Mouse (Mus musculus) MEL (cell line): ENCODE data around the gene Flnb. TPM values are rescaled to one million over a fixed set of nuclear protein-coding genes. Genes with fewer than 3 reads are reported as not detected.

Experiments
- DNase-seq: peaks from one replicate; pipeline ENCODE4 v3.0.0; 2011; ENCODE audit warnings: low read depth, low spot score
- H3K27ac ChIP-seq: 2 replicates; pipeline ENCODE4 v1.5.1; 2012; ENCODE audit warnings: low read depth, mild to moderate bottlenecking, control low read depth, low read length, moderate library complexity; ENCODE audit not compliant: control insufficient read depth
- H3K27me3 ChIP-seq, 2 experiments: fragments of 150-350 bp in 1 of 2; sonication (generic) in 1 of 2; 2 replicates each; pipeline ENCODE4 v1.6.1; 2012; ENCODE audit warnings: low read length in 2 of 2, mild to moderate bottlenecking in 2 of 2, improper control_type of control experiment in 1 of 2, moderate library complexity in 1 of 2; ENCODE audit not compliant: insufficient read depth in 2 of 2, control insufficient read depth in 1 of 2
- H3K36me3 ChIP-seq, 2 experiments: 2 replicates each; pipeline ENCODE4 v1.6.1; 2012 to 2014; ENCODE audit warnings: low read length in 2 of 2, improper control_type of control experiment in 1 of 2, inconsistent platforms in 1 of 2, mild to moderate bottlenecking in 1 of 2; ENCODE audit not compliant: insufficient read depth in 2 of 2, control insufficient read depth in 1 of 2
- H3K4me1 ChIP-seq, 2 experiments: fragments of 150-350 bp in 1 of 2; sonication (generic) in 1 of 2; 2 replicates each; pipeline ENCODE4 v1.6.1; 2012; ENCODE audit warnings: low read length in 2 of 2, improper control_type of control experiment in 1 of 2, mild to moderate bottlenecking in 1 of 2; ENCODE audit not compliant: insufficient read depth in 2 of 2, control insufficient read depth in 1 of 2
- H3K4me3 ChIP-seq, 2 experiments: fragments of 150-350 bp in 1 of 2; sonication (generic) in 1 of 2; 2 replicates each; pipeline ENCODE4 v1.5.1; 2012; ENCODE audit warnings: low read depth in 2 of 2, low read length in 2 of 2, mild to moderate bottlenecking in 2 of 2, moderate library complexity in 2 of 2, control low read depth in 1 of 2, improper control_type of control experiment in 1 of 2; ENCODE audit not compliant: control insufficient read depth in 1 of 2, insufficient read depth in 1 of 2
- H3K79me2 ChIP-seq: 2 replicates; pipeline ENCODE4 v1.6.1; 2012; ENCODE audit warnings: mild to moderate bottlenecking, low read length, moderate library complexity; ENCODE audit not compliant: control insufficient read depth, poor library complexity, insufficient read depth
- H3K9ac ChIP-seq: 2 replicates; pipeline ENCODE4 v1.6.1; 2012; ENCODE audit warnings: low read depth, mild to moderate bottlenecking, control low read depth, low read length, moderate library complexity; ENCODE audit not compliant: control insufficient read depth, poor library complexity, severe bottlenecking
- H3K9me3 ChIP-seq: fragments of 150-350 bp; sonication (generic); replicated peaks from 2 replicates; pipeline ENCODE4 v1.6.1; 2012; ENCODE audit warnings: mild to moderate bottlenecking, low read length, improper control_type of control experiment, moderate library complexity; ENCODE audit not compliant: insufficient read depth
- CHD1 ChIP-seq: IDR thresholded peaks from 2 replicates; pipeline ENCODE4 v1.6.1; 2012; ENCODE audit warnings: low read depth, mild to moderate bottlenecking, inconsistent platforms, low read length, improper control_type of control experiment
- CHD2 ChIP-seq: IDR thresholded peaks from 2 replicates; pipeline ENCODE4 v1.6.1; 2011; ENCODE audit warnings: low read length, improper control_type of control experiment
- CTCF ChIP-seq, 3 experiments: IDR thresholded peaks in 2 of 3; conservative IDR thresholded peaks in 1 of 3; 2 replicates each; pipeline ENCODE4 v1.5.1; 2011 to 2012; ENCODE audit warnings: low read length in 3 of 3, low read depth in 2 of 3, mild to moderate bottlenecking in 2 of 3, improper control_type of control experiment in 1 of 3, inconsistent platforms in 1 of 3, mixed read lengths in 1 of 3, moderate library complexity in 1 of 3; ENCODE audit not compliant: control insufficient read depth in 1 of 3, insufficient read depth in 1 of 3, poor library complexity in 1 of 3, severe bottlenecking in 1 of 3
- E2F4 ChIP-seq: IDR thresholded peaks from 2 replicates; pipeline ENCODE4 v1.6.1; 2011; ENCODE audit warnings: low read depth, low read length, improper control_type of control experiment, borderline replicate concordance
- ETS1 ChIP-seq: IDR thresholded peaks from 2 replicates; pipeline ENCODE4 v1.6.1; 2012; ENCODE audit warnings: low read depth, mild to moderate bottlenecking, inconsistent platforms, low read length, improper control_type of control experiment, moderate library complexity
- GABPA ChIP-seq: IDR thresholded peaks from 2 replicates; pipeline ENCODE4 v1.6.1; 2012; ENCODE audit warnings: low read depth, mild to moderate bottlenecking, inconsistent platforms, low read length, improper control_type of control experiment, moderate library complexity
- GATA1 ChIP-seq: IDR thresholded peaks from 2 replicates; pipeline ENCODE4 v1.6.1; 2011; ENCODE audit warnings: low read depth, low read length, improper control_type of control experiment
- MAFK ChIP-seq: IDR thresholded peaks from 2 replicates; pipeline ENCODE4 v1.6.1; 2011; ENCODE audit warnings: low read depth, mild to moderate bottlenecking, low read length, improper control_type of control experiment, borderline replicate concordance
- MAX ChIP-seq: IDR thresholded peaks from 2 replicates; pipeline ENCODE4 v1.6.1; 2011; ENCODE audit warnings: low read length, improper control_type of control experiment
- MAZ ChIP-seq: IDR thresholded peaks from 2 replicates; pipeline ENCODE4 v1.6.1; 2012; ENCODE audit warnings: low read depth, mild to moderate bottlenecking, inconsistent platforms, low read length, improper control_type of control experiment
- MXI1 ChIP-seq: IDR thresholded peaks from 2 replicates; pipeline ENCODE4 v1.6.1; 2011; ENCODE audit warnings: mild to moderate bottlenecking, low read depth, low read length, improper control_type of control experiment
- MYB ChIP-seq: IDR thresholded peaks from 2 replicates; pipeline ENCODE4 v1.6.1; 2011; ENCODE audit warnings: mild to moderate bottlenecking, low read depth, low read length, improper control_type of control experiment
- MYC ChIP-seq: IDR thresholded peaks from 2 replicates; pipeline ENCODE4 v1.6.1; 2011; ENCODE audit warnings: low read depth, mild to moderate bottlenecking, low read length, improper control_type of control experiment, moderate library complexity
- NRF1 ChIP-seq: IDR thresholded peaks from 2 replicates; pipeline ENCODE4 v1.6.1; 2014; ENCODE audit warnings: low read depth, mild to moderate bottlenecking, inconsistent platforms, low read length, improper control_type of control experiment, moderate library complexity; ENCODE audit not compliant: poor library complexity, insufficient read depth, severe bottlenecking
- POLR2A ChIP-seq, 2 experiments: IDR thresholded peaks; 2 replicates each; pipeline ENCODE4 v1.6.1; 2011 to 2012; ENCODE audit warnings: low read length in 2 of 2, mild to moderate bottlenecking in 2 of 2, control low read depth in 1 of 2, improper control_type of control experiment in 1 of 2, low read depth in 1 of 2, moderate library complexity in 1 of 2; ENCODE audit not compliant: control insufficient read depth in 1 of 2, insufficient read depth in 1 of 2, poor library complexity in 1 of 2
- POLR2AphosphoS5 ChIP-seq: IDR thresholded peaks from 2 replicates; pipeline ENCODE4 v1.6.1; 2012; ENCODE audit warnings: low read depth, borderline replicate concordance, mild to moderate bottlenecking, inconsistent platforms, low read length, moderate library complexity, mixed read lengths
- TBP ChIP-seq: IDR thresholded peaks from 2 replicates; pipeline ENCODE4 v1.8.0; 2011; ENCODE audit warnings: low read depth, low read length, improper control_type of control experiment
- UBTF ChIP-seq: IDR thresholded peaks from 2 replicates; pipeline ENCODE4 v1.6.1; 2012; ENCODE audit warnings: low read depth, mild to moderate bottlenecking, inconsistent platforms, low read length, improper control_type of control experiment, moderate library complexity, borderline replicate concordance; ENCODE audit not compliant: insufficient read depth
- USF1 ChIP-seq: IDR thresholded peaks from 2 replicates; pipeline ENCODE4 v1.6.1; 2014; ENCODE audit warnings: low read depth, mild to moderate bottlenecking, inconsistent platforms, low read length, improper control_type of control experiment, moderate library complexity
- USF2 ChIP-seq, 2 experiments: IDR thresholded peaks; 2 replicates each; pipeline ENCODE4 v1.6.1; 2011 to 2012; ENCODE audit warnings: improper control_type of control experiment in 2 of 2, low read length in 2 of 2, borderline replicate concordance in 1 of 2, inconsistent platforms in 1 of 2, low read depth in 1 of 2, mild to moderate bottlenecking in 1 of 2; ENCODE audit not compliant: insufficient read depth in 1 of 2
- ZC3H11A ChIP-seq: IDR thresholded peaks from 2 replicates; pipeline ENCODE4 v1.6.1; 2012; ENCODE audit warnings: low read depth, mild to moderate bottlenecking, inconsistent platforms, low read length, improper control_type of control experiment
- ZNF384 ChIP-seq: IDR thresholded peaks from 2 replicates; pipeline ENCODE4 v1.6.1; 2012; ENCODE audit warnings: low read depth, mild to moderate bottlenecking, inconsistent platforms, low read length, improper control_type of control experiment
- polyA plus RNA-seq, 2 experiments: library from polyadenylated mRNA; stranded (reverse) in 1 of 2; unstranded in 1 of 2; fragments of >175 nt in 1 of 2; fragments of >200 nt in 1 of 2; gene quantifications; 2 replicates each; pipeline versions ENCODE4 v1.2.1 to v1.2.4; 2012; ENCODE audit warnings: low replicate concordance in 2 of 2, low read depth in 1 of 2; ENCODE audit not compliant: insufficient read length in 2 of 2, insufficient read depth in 1 of 2, missing spikeins in 1 of 2
- total RNA-seq: library from RNA; depleted of rRNA; stranded (reverse); fragments of 300-350 nt; gene quantifications from 2 replicates; pipeline ENCODE4 v1.2.3, GENCODE M21; 2012

The Flnb gene
- total and polyA plus RNA-seq, 3 experiments = 1.0 to 3.1 TPM; not detected in 1

GRCm38 (mm10) chr14:7863871-7864505, 46.2 kb downstream of the Flnb start:
- TF ChIP-seq GATA1 (no peak), USF2 (IDR thresholded peaks at IDR 0.05; ENCODE audit: borderline replicate concordance in 1 of 2, insufficient read depth in 1 of 2, low read depth in 1 of 2, low read length in 2 of 2) (no peak), GABPA (no peak), UBTF (no peak), USF1 (no peak), NRF1 (no peak), ETS1 (no peak), ZC3H11A (no peak), MYC (no peak), ZNF384 (no peak), TBP (no peak), CHD1 (no peak), CTCF (IDR thresholded peaks at IDR 0.05 in 2 of 3, conservative IDR thresholded peaks at IDR 0.05 in 1 of 3; ENCODE audit: control insufficient read depth in 1 of 3, insufficient read depth in 1 of 3, low read depth in 2 of 3, low read length in 3 of 3, poor library complexity in 1 of 3, severe bottlenecking in 1 of 3) (no peak), MAFK (no peak), MYB (no peak), POLR2A (IDR thresholded peaks at IDR 0.05; ENCODE audit: control insufficient read depth in 1 of 2, insufficient read depth in 1 of 2, low read depth in 1 of 2, low read length in 2 of 2, poor library complexity in 1 of 2) (no peak), POLR2AphosphoS5 (no peak), E2F4 (no peak), CHD2 (no peak), MAZ (no peak)
- Histone ChIP-seq H3K27me3 (peaks cover 0 to 2% of the 10 kb centered on the region in 2 experiments; a peak in 1 of 4 replicates), H3K36me3 (no peaks in the 10 kb centered on the region), H3K4me1 (no peaks in the 10 kb centered on the region), H3K9ac (no peak overlapping the region), H3K79me2 (no peaks in the 10 kb centered on the region), H3K4me3 (no peak overlapping the region), H3K27ac (no peak overlapping the region), H3K9me3 (no peaks in the 10 kb centered on the region)
- no peak for DNase-seq

DNA sequence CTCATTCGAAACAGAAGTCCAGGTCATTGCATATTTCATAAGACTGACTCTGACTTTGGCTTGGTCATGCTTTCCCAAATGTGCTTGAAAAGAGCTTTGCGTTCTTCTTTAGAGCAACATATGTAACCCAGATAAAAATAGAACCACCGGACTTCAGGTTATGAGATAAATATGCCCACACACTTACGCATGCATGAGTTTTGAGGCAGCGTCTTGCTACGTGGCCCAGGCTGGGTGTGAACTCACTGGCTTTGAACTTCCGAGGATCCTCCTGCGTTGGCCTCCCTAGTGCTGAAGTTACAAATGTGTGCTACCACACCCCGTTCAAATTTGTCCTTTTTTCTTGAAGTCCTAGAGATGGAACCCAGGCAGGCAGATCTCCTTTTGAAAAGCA, 46.7 kb downstream of the Flnb start:
- H3K9me3 ChIP-seq = no peaks in the 10 kb centered on the region
- H3K36me3 ChIP-seq = no peaks in the 10 kb centered on the region
- H3K27ac ChIP-seq = no peak overlapping the region
- TF ChIP-seq MAZ = no peak
- TF ChIP-seq GATA1 = no peak
- TF ChIP-seq MAX = no peak
- no peak for TF ChIP-seq MXI1
- TF ChIP-seq, all 39 proteins: peak for 0
- no peak overlapping the region for H3K9ac ChIP-seq
- no peaks in the 10 kb centered on the region for H3K79me2 ChIP-seq
- H3K4me3 ChIP-seq = no peak overlapping the region
- DNase-seq = no peak
- no peaks in the 10 kb centered on the region for H3K4me1 ChIP-seq
- H3K27me3 ChIP-seq = peaks cover 0 to 2% of the 10 kb centered on the region in 2 experiments; a peak in 1 of 4 replicates
